Mouse (Mus musculus) central nervous system, embryonic 11.5 days (tissue): ENCODE data around the gene Barx2. TPM values are rescaled to one million over a fixed set of nuclear protein-coding genes. Genes with fewer than 3 reads are reported as not detected.

Experiments used
- polyA plus RNA-seq: library from polyadenylated mRNA; depleted of rRNA; stranded (reverse); fragments of >200 nt; gene quantifications from 2 replicates; pipeline ENCODE4 v1.2.3, GENCODE M21; 2012; rRNA removed

Gene Barx2
- 0.18 and 1.0 TPM in 2 replicates for polyA plus RNA-seq

GRCm38 (mm10) chr9:31912921-31913738 lies at the start of gene Barx2:
Gene Barx2, minus strand, starts transcription at chr9:31913462.

Other genes with a start within 250 kb of the Barx2 start
- gene Arhgap32, start 202.7 kb upstream of the Barx2 start, polyA plus RNA-seq: 4.1 and 7.5 TPM in 2 replicates